ENCODE assay signal across 24 mouse cellular contexts in the genomic region with DNA sequence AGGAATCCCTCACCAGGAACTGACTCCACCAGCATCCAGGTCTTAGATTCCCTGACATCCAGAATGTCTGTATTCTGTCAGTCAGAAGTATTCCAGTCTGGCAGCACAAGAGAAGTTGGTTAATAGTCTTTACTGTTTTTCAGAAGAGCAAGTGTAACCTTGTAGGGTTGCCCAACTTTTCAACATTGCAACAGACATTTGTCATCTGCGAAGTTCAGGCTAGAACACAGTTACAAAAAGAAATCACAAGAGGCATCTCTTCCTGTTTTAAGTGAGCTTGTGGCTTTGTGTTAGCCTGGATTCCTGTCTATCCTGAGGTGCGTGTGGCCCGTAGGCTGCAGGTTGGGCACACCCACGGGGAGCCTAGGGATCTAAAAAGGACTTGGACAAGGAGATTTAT.
DNase-seq lines count a peak whose midpoint lies in the region; ATAC-seq and TF ChIP-seq lines count a peak whose summit lies in the region.
"Had no signal": no experiment of that assay in that cellular context is flagged by ENCODE, and none has a peak within 500 bp of the region (broad histone marks: within the 10 kb centered on the region; RNA-seq: fewer than 3 reads in every experiment).

No protein-coding gene starts in this region.

- no peaks in the 10 kb centered on the region for H3K9me3 ChIP-seq in lung, postnatal 0 days (ENCODE audit: low read length)
- no peaks in the 10 kb centered on the region for H3K9me3 ChIP-seq in hindbrain, embryonic 13.5 days
- H3K9me3 ChIP-seq: embryonic facial prominence, embryonic 15.5 days; forebrain, embryonic 10.5 days; heart, embryonic 12.5 days; limb, embryonic 10.5 days; midbrain, embryonic 13.5 days had no signal

- no peaks in the 10 kb centered on the region; the same call in 1 of the 2 replicates for H3K4me1 ChIP-seq in lung, postnatal 0 days (ENCODE audit: insufficient read depth, low read depth, low read length)
- H3K4me1 ChIP-seq in lung, adult 2 months (ENCODE audit: control insufficient read depth, insufficient read depth, low read length), result no peaks in the 10 kb centered on the region
- peaks cover 21% of the 10 kb centered on the region for H3K4me1 ChIP-seq in bone marrow macrophage, adult 2 months (ENCODE audit: control insufficient read depth, insufficient read depth, low read length)
- peaks cover 6% of the 10 kb centered on the region; the same call in 1 of the 2 replicates for H3K4me1 ChIP-seq in hindbrain, embryonic 13.5 days (replicated peaks)

- no peak overlapping the region for H3K4me2 ChIP-seq in lung, postnatal 0 days (replicated peaks; ENCODE audit: low read depth, low read length)
- H3K4me2 ChIP-seq in hindbrain, embryonic 13.5 days, result no peak overlapping the region
- H3K4me2 ChIP-seq: embryonic facial prominence, embryonic 15.5 days; heart, embryonic 12.5 days; hindbrain, embryonic 14.5 days; midbrain, embryonic 13.5 days had no signal

- peak; percentile 65 for ATAC-seq in lung, postnatal 0 days
- no peak for ATAC-seq in cerebellum, adult (ENCODE audit: insufficient number of reproducible peaks, low FRiP score, low TSS enrichment)
- no peak for ATAC-seq in hindbrain, embryonic 13.5 days (ENCODE audit: low FRiP score)
- ATAC-seq: midbrain, embryonic 13.5 days had no signal

- TF ChIP-seq POLR2A in lung, adult 2 months (IDR thresholded peaks at IDR 0.05; ENCODE audit: borderline replicate concordance, extremely low read depth, low read depth, low read length), result no peak
- TF ChIP-seq POLR2A in bone marrow macrophage, adult 2 months (IDR thresholded peaks at IDR 0.05; ENCODE audit: borderline replicate concordance, low read depth, low read length), result no peak

- H3K4me3 ChIP-seq in lung, postnatal 0 days (ENCODE audit: low read depth, low read length), result no peak overlapping the region
- no peak overlapping the region for H3K4me3 ChIP-seq in lung, adult 2 months (replicated peaks; ENCODE audit: extremely low read depth, low read depth, low read length)
- no peak overlapping the region for H3K4me3 ChIP-seq in bone marrow macrophage, adult 2 months (ENCODE audit: insufficient read depth, low read length)
- H3K4me3 ChIP-seq in hindbrain, embryonic 13.5 days, result no peak overlapping the region
- H3K4me3 ChIP-seq: embryonic facial prominence, embryonic 15.5 days; forebrain, embryonic 10.5 days; gastrocnemius, adult 2 months; heart, embryonic 12.5 days; limb, embryonic 10.5 days; midbrain, embryonic 13.5 days; myocyte had no signal

- no peaks in the 10 kb centered on the region for H3K27me3 ChIP-seq in lung, postnatal 0 days (replicated peaks; ENCODE audit: insufficient read depth, low read length)
- no peaks in the 10 kb centered on the region for H3K27me3 ChIP-seq in hindbrain, embryonic 13.5 days
- H3K27me3 ChIP-seq: embryonic facial prominence, embryonic 15.5 days; heart, embryonic 12.5 days; midbrain, embryonic 13.5 days had no signal

- TF ChIP-seq CTCF in lung, postnatal 0 days (IDR thresholded peaks at IDR 0.05), result no peak
- no peak for TF ChIP-seq CTCF in lung, adult 2 months (IDR thresholded peaks at IDR 0.05; ENCODE audit: insufficient read depth, low read length)
- TF ChIP-seq CTCF in bone marrow macrophage, adult 2 months (IDR thresholded peaks at IDR 0.05; ENCODE audit: low read depth, low read length), result no peak

- no peak overlapping the region for H3K9ac ChIP-seq in lung, postnatal 0 days (replicated peaks; ENCODE audit: low read depth)
- H3K9ac ChIP-seq in hindbrain, embryonic 13.5 days, result no peak overlapping the region
- H3K9ac ChIP-seq: embryonic facial prominence, embryonic 15.5 days; heart, embryonic 12.5 days; hindbrain, embryonic 14.5 days; liver, embryonic 14.5 days; midbrain, embryonic 13.5 days had no signal

- WGBS in lung, postnatal 0 days, result 53% methylated on average over 4 of the region's 4 CpGs
- WGBS in lung, adult 2 months, result 42% methylated on average over 4 of the region's 4 CpGs
- WGBS in hindbrain, embryonic 13.5 days, result 82% methylated on average over 4 of the region's 4 CpGs

- no peak overlapping the region for H3K27ac ChIP-seq in lung, postnatal 0 days (ENCODE audit: low read length)
- H3K27ac ChIP-seq in bone marrow macrophage, adult 2 months (ENCODE audit: insufficient read depth, low read depth, low read length), result peak overlapping the region; percentile 64
- no peak overlapping the region for H3K27ac ChIP-seq in hindbrain, embryonic 13.5 days
- H3K27ac ChIP-seq: embryonic facial prominence, embryonic 15.5 days; forebrain, embryonic 10.5 days; gastrocnemius, adult 2 months; hindbrain, embryonic 14.5 days; limb, embryonic 10.5 days; liver, embryonic 14.5 days; midbrain, embryonic 13.5 days had no signal

- DNase-seq in lung, postnatal 0 days (ENCODE audit: low spot score), result peak; percentile 85
- DNase-seq in lung, adult 2 months, result no peak
- peak; percentile 55 for DNase-seq in lung, postnatal 25 days (ENCODE audit: low spot score)
- no peak for DNase-seq in kidney, postnatal 4 days
- DNase-seq: cerebellum, adult 11-12 months; cerebellum, postnatal 25 days; gastrocnemius, adult 2 months; heart, adult 11 months; heart, postnatal 14 days; kidney, adult 8-10 months; kidney, postnatal 25 days; right cerebral cortex, postnatal 14 days; thymus, adult 18-20 months had no signal

- peak; percentile 40; the same call in 1 of the 2 replicates for TF ChIP-seq EP300 in lung, postnatal 0 days (IDR thresholded peaks at IDR 0.05)

- no peaks in the 10 kb centered on the region for H3K36me3 ChIP-seq in lung, postnatal 0 days (ENCODE audit: insufficient read depth, low read length)
- no peaks in the 10 kb centered on the region for H3K36me3 ChIP-seq in hindbrain, embryonic 13.5 days
- H3K36me3 ChIP-seq: embryonic facial prominence, embryonic 15.5 days; forebrain, embryonic 10.5 days; heart, embryonic 12.5 days; limb, embryonic 10.5 days; midbrain, embryonic 13.5 days had no signal

Comparison
In these comparisons a context has a peak if more than half of its experiments do, and no peak if none do; other contexts are left out.
1. DNase-seq: peak in lung, postnatal 0 days (single experiment) and lung, postnatal 25 days (single experiment); none in lung, adult 2 months (single experiment) and kidney, postnatal 4 days (0 of 2).